Mouse (Mus musculus): ENCODE data around the gene Pttg1ip. TPM values are rescaled to one million over a fixed set of nuclear protein-coding genes. Genes with fewer than 3 reads are reported as not detected.

Pttg1ip gene
- total RNA-seq, 2 experiments from 2014 or later = 37.0 to 39.0 TPM

DNA sequence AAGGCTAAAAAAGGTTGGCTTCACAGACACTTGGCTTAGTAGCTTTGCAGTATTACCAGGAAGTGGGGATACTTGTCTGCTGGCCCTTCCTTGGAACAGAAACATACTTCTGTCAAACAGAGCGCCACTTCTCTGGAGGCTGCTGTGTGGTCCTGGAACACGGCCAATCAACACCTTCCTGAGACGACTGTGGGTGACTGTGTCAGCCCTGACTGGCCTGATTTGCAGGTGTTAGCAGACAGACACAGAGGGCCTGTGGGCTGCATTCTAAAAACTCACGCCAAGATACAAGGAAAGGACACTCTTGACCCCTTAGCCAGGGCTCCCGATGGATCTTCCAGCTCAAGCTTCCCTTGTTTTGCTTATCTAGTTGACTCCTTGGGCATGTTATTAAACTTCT is 23.4 kb downstream of the Pttg1ip start:
- ATAC-seq (replicated peaks; ENCODE audit: poor library complexity, severe bottlenecking) = no peak

DNA sequence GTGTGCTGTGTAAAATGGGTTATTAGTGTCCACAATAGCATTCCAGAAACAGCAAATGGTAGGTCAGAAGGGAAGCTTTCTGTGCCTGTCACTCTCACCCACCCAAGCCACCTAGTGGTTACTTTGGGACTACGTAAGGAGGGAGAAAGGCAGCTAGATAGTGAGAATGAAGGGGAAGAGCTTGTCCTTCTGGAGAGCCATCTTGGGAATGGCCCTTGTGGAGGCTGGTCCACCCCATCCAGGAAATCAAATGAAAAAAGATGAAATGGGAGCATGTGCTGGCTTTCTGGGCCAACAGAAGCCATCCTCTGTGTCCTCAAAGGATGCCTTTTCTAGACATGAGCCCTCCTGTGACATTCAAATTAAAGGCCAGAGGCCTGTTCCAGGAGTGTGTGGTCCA is 23.8 kb downstream of the Pttg1ip start:
- ATAC-seq (replicated peaks; ENCODE audit: poor library complexity, severe bottlenecking) = peak; percentile 31

DNA sequence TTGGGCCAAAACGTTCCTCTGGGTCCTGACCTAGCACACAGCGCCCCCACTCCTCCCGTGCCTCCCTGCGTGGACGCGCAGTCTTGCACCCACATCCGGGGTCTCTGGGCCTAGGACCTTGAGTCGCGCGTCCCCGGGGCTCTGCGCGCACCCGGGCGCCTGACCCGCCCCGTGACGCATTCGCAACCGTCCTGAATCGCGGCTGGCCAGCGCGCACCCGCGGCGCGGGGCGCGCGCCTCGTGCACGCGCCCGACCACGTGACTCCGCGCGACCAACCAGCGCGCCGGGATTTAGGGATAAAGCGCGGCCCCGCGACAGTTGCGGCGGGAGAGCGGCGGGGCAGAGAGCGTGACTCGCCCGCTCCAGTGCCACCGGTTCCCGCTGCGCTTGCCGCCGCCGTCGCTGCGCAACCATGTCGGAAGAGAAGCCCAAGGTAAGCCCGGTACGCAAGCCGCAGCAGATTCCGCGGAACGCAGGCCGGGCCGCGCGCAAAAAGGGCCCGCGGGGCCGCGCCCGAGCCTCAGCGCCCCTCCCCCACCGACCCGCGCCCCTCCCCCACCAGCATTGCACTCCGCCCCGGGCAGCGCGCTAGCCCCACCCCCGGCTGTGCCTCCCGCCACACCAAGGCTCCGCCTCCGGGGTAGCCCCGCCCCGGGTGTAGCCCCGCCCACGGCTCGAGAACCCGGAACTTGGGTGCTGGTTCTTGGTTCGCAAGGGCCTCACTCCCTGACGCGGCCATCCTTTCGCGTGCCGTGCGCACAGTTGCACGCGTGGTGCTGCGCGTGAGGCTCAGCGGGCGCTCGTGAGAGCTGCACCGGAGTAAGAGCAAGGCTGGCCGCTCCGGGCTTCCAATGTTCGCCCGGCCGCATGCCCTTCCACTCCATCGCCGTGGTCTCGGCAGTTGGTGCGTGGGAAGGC is 24.6 kb downstream of the Pttg1ip start, which contains the start of the genes Sumo3 and Gm49325:
Gene Sumo3 (plus strand): TSS at position 190 of the 919 bp plus-strand sequence.
Gene Gm49325 (plus strand): TSS at position 290 of the 919 bp plus-strand sequence.
- ATAC-seq (replicated peaks; ENCODE audit: poor library complexity, severe bottlenecking) = peak; percentile 83

DNA sequence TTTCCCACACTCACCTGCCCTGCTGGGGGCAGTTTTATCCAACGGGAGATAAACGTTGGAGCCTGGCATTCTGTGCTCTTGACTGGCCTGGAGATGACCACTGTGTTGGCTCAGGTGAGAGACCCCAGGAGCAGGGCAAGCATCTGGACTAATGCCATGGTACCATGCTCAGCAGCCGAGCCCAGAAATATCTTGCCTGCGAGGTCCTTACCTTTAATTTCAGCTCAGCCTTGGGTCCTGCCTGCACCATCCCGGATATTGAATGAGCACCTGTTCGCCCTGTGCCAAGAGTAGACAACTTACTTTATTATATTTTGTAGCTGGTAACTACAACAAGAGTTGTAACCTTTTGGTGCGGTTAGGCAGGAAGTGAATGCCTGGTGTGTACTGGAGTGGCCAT is 25.3 kb downstream of the Pttg1ip start:
- 0 out of 2 replicates have a peak, but pooled peaks have one; percentile 2 for ATAC-seq (replicated peaks; ENCODE audit: poor library complexity, severe bottlenecking)

DNA sequence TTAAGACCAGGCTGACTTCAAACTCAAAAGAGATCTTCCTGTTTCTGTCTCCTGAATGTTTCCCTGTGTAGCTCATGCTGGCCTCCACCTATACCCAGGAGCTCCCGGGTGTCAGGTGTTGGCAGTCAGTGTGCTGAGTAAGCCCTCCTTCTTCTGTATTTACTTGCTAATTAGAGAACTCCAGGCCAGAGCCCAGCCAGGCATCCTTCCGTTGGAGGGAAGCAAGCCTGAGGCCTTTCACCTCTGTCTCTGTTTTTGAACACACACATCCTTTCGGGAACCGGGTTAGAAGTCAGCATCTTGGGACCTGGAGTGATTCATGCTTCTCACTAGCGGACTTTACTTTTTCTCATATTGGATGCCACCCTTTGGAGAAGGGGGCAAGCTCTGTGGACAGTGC is 25.9 kb downstream of the Pttg1ip start:
- no peak for ATAC-seq (replicated peaks; ENCODE audit: poor library complexity, severe bottlenecking)

DNA sequence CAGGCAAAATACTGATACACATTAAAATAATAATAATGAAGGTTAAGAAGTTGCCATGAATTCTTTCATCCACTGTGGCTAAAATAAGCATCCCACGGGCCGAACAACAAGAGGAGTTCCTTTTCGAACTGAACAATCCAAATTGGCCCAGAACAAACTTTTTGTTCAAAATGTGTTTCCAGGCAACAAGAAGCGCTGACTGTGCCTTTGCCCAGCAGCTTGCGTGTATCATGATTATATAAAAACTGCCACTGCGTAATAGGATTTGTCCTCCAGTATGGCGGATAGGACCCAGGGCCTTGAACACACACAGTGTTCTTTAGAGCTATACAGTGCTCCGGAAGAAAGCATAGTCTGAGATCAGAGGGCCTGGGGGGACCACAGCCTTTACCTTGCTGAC is 27.1 kb downstream of the Pttg1ip start:
- no peak for ATAC-seq (replicated peaks; ENCODE audit: poor library complexity, severe bottlenecking)

DNA sequence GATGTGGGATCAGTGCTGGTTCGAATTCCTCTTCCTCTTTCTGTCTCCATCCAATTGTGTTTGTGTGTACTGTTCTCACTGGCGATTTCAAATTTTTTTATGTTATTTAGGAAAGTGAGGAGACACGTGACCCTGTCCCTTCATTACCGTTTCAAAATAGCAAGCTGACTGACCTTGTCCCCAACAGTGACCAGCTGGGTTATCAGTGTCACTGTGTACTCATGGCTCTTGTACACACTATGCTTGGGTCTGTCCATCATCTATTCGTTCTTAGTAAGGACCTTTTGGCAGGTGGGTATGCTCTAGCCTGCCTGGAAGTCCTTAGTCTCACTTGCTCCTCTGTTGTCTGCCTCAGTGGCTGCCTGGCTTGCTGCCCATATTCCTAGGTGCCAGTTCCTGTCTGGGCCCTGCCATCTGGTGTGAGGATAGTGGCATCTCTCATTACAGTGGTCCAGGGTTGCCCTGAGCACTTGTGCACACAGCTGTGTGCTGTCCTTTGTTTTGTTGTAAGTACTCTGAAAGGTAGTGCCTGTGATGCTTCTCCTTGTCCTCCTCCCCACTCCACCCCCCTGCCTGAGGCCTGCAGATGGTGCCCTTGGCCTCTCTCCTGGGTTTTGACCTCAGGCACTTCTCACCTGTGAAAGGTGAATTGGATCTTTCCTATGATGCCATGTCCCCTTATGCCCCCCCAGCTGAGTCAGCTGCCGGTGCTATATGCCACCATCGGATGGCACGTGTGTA is 28.9 kb downstream of the Pttg1ip start:
- ATAC-seq (replicated peaks; ENCODE audit: poor library complexity, severe bottlenecking) = no peak

DNA sequence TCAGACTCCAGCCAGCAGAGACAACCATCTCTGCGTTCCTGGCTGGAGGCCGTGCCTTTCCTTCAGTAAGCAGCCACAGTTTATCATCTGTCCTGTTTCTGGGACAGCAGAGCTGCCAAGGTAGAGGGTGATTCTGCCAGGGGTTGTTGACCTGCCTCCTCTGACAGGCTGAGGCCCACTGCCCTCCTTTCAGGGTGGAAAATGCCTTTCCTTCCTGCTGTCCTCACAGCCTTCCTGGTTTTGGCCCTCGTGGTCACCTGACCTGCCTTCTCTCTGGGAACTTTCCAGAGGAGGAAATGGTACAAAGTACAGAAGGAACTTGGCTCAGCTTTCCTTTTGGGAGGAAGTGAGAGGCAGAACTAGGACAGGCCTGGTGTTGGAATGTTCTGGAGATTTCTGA is 31.9 kb downstream of the Pttg1ip start:
- ATAC-seq (replicated peaks; ENCODE audit: poor library complexity, severe bottlenecking) = peak; percentile 52

DNA sequence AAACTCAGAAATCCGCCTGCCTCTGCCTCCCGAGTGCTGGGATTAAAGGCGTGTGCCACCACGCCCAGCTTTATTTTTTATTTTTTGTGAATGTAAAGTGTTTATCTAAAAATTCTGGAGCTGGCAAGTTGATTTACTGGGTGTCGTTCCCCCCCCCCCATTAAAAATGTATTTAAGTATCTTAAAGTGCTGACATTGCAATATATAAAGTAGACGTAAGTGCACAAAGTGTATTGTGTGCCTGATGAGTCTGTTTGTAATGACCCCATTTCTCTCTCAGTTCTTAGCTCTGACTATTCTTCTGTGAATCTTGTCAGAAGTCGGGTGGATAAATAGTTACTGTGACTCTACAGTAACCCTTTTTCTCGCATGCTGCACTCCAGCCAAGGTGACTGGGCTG is 34.1 kb downstream of the Pttg1ip start:
- ATAC-seq (replicated peaks; ENCODE audit: poor library complexity, severe bottlenecking) = no peak

DNA sequence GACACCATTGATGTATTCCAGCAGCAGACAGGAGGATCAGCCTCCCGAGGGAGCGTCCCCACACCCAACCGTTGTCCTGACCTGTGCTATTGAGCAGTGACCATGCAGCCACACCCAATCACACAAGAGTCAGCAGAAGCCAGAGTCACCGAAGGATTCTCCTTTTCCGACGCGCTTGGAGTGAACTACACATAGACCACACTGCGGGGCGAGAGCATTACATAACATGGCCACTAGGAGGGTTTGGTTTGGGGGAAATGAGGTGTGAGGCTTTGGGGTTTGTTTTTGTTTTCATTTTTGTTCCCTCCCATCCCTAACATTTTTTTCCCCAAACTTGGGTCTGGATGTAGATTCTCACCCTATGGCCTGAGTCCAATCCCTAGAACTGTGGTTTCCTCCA is 34.6 kb downstream of the Pttg1ip start:
- peak; percentile 38; the same call in 1 of the 2 replicates for ATAC-seq (replicated peaks; ENCODE audit: poor library complexity, severe bottlenecking)

DNA sequence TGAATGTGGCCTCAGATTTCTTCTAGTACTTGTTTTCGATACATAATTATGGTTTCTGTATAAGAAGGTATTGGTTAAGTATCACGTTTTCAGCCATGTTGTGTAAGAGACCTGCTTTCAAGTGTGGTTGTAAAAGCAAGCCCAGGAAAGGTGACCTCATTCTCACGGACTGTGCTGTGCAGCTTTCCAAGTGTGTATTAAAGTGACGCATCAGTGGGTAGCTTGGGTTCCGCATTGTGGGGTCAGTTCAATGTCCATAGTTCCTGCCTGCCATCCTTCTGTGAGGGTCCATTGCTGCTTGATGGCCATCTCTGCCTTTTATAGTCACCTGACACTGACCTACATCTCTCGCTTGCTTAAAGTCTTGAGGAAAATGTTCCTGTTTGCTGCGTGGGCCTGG is 35.4 kb downstream of the Pttg1ip start:
- ATAC-seq (replicated peaks; ENCODE audit: poor library complexity, severe bottlenecking) = no peak

DNA sequence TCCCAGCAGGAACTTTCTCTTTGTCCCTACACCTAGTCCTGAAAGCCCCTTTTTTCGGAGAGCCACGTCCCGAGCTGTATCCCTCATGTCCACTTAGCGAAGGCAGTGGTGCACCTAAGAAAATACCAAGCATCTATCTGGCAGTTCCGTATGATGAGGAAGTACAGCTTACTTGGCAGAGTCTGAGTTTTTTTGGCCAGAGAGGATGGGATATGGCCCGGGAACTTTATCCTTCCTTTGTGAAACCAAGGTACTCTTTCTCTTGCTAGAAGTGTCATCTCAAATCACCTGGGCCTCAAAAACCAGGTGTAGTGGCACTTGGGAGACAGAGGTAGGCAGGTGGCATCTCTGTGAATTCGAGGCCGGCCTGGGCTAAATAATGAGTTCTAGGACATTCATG is 40.0 kb downstream of the Pttg1ip start:
- ATAC-seq (replicated peaks; ENCODE audit: poor library complexity, severe bottlenecking) = 0 out of 2 replicates have a peak, but pooled peaks have one; percentile 7

DNA sequence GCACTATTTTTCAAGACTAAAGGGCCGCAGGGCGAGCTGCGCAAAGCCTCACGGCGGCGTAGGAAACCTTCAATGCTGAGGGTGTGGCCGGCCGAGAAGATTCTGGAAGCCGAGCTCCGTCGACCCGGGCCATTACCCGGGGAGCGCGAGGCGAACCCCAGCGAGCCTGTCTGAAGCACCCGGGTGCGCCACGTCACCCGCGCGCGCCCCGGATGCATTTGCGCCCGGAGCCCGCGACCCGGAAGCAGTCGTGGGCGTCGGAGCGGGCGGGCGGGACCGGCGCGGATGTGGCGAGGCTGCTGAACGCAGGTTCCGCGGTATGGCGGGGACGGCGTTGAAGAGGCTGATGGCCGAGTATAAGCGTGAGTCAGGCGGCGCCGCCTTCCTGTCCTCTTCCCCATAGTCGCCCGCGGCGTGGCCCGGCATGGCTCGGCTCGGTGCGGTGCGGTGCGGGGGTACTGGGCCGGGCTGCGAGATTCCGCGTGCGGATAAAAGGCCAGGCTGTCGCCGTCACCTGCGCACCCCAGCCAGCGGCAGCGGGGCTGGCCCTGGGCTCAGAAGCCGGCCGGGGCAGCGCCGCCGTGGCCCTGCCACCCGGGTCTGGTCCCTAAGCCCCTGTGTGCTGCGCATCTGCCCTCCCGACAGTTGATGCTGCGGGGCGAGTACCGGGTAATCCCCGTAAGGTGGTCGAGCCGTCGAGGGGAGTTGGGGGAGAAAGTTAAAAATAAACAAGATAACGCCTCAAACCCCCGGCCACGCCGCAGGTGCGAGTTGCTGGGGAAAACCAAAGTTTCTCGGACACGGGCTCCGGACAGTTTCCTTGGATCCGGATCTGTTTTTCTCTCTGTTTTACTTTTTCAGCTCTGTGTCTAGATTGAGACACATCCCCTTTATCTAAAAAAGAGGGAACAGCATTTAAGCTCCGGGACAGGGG is 40.8 kb downstream of the Pttg1ip start, which contains the start of gene Ube2g2:
Gene Ube2g2 (plus strand): TSS at position 221 of the 934 bp plus-strand sequence.
- peak; percentile 85 for ATAC-seq (replicated peaks; ENCODE audit: poor library complexity, severe bottlenecking)

DNA sequence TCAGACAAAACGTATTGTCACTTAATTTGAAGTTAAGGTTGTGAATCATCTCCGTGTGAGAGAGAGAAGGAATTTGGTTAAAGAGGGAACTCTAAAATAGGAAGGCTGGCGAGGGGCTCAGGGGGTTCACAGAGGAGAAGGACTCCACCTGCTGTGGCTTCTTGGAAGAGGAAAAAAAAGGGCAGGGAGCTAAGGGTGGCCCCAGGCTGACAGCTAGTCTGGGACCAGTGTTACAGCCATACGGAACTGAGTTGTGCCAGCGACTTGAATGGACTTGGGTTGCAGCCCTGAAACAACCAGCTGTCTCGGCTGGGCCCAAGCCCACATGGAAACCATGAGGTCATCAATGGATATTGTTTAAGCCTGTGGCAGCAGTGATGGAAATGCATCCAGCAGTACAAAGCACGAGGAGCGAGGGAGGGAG is 41.6 kb downstream of the Pttg1ip start:
- ATAC-seq (replicated peaks; ENCODE audit: poor library complexity, severe bottlenecking) = peak; percentile 25

DNA sequence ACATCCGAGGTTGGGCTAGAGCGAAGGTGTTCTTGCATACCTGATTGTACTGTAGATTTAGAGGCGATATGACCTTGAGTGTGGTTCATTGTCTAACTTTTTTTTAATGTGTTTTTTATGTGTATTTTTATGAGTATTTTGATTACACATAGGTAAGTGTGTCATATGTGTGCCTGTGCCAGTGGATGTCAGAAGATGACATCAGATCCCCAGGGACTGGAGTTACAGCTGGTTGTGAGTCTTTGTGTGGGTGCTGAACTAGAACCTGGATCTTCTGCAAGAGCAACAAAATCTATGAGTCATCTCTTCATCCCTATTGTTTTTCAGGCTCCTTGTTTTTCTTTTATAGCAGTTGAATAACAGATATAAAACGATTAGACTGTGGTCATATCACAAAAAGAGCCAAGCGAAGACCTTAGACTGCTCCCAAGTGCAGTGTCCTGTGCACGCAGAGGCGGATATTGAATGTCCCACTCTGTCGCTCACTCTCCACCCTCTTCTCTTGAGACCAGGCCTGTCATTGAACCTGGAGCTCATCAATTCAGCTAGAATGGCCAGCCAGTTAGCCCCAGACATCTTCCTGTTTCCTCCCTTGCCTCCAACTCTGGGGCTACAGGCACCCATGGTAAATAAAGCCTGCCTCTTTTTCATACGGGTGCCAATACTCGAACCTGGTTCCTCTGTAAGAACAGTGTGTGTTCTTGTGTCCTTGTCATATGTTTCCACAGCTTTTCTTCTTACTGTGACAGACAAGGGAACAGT is 42.3 kb downstream of the Pttg1ip start:
- ATAC-seq (replicated peaks; ENCODE audit: poor library complexity, severe bottlenecking) = no peak

DNA sequence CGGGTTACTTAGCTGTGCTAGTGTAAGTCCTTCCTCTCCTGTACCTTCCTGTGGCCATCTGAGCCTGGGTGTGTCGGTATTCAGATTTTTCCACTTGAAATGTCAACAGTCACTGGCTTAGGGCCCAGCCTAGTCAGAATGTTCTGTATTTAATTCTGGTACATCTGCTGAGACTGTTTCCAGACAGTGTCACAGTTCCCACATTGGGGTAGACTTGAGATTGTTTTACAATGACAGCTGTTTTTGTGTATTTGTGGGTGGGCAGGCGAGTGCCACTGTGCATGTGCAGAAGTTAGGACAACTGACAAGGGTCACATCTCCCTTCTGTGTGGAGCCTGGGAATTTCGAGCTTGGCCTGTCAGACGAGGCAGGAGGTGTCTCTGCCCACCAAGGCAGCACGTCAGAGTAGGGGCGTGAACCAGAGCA is 43.1 kb downstream of the Pttg1ip start:
- ATAC-seq (replicated peaks; ENCODE audit: poor library complexity, severe bottlenecking) = no peak

DNA sequence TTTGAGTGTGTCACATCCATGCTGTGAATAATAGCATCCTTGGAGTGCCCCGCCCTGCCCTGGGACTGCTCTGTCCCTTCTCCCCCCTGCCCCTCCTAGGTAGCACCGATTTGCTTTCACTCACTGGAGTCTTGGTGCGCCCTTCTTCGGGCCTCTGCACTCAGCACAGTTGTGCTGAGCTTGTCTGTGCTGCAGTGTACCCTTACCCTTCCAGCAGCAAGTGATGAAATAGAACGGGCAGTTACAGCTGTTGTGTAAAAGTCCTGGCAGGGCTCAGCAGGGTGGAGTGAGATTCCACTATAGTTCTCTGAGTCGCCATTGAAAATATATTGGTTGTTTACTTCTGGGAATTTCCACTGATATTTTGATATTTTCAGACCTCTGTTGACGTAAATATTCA is 44.5 kb downstream of the Pttg1ip start:
- no peak for ATAC-seq (replicated peaks; ENCODE audit: poor library complexity, severe bottlenecking)

DNA sequence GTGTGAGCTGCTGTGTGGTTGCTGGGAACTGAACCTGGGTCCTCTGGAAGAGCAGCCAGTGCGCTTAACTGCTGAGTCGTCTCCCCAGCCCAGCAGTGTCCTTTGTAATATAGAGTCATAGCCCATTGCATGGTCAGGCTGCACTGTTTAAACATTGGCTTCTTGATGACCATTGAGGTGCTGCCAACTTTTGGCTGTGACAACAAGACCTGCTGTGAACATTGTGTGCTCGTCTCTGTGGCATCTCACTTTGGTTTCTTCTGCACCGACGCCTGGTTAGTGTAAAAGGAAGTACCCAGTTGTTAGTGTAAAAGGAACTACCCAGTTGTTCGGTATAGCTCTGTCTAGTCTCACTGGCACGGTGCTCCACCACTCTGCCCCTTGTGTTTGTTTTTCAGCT is 45.1 kb downstream of the Pttg1ip start:
- ATAC-seq (replicated peaks; ENCODE audit: poor library complexity, severe bottlenecking) = peak; percentile 12; the same call in 1 of the 2 replicates

DNA sequence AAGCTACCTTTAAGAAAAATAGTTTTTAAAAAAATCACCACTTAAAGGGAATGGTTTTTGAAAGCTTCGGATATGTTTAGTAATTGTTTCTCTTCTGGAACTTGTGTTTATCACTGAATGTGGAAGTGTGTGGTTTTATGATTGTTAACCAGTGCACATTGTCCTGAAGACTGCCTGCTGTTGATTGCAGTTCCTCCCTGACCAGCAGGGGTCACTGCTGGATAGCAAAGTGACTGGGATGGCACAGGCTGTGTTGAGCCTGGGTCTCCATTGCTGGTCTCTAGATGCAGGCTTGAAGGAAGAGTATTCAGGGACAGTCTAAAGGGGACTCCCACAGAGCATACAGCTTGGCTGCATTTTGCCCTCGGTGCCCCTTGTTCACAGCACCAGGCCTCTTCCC is 46.0 kb downstream of the Pttg1ip start:
- peak; percentile 75 for ATAC-seq (replicated peaks; ENCODE audit: poor library complexity, severe bottlenecking)

Data from granulocyte monocyte progenitor cell, adult 5-6 weeks (primary cell).